Mouse (Mus musculus): Measurements from ENCODE around the gene Tmem107.
A peak's percentile ranks its signal among the peaks of the same experiment; 100 is the strongest.

GRCm38 (mm10) chr11:69062194-69062760, 8.3 kb upstream of the Tmem107 start:
- TF ChIP-seq CTCF (IDR thresholded peaks at IDR 0.05; ENCODE audit: borderline replicate concordance, insufficient read depth, low read depth, low read length) (no peak), POLR2A (IDR thresholded peaks at IDR 0.05; ENCODE audit: borderline replicate concordance, insufficient read depth, low read length) (peak; percentile 19; the same call in 1 of the 2 replicates)

All from cerebellum, adult 2 months (tissue).